Mouse (Mus musculus) cerebellum, adult 11 months (tissue): ENCODE data around the gene Bsdc1.

Experiments
- DNase-seq: peaks from one replicate; pipeline ENCODE4 v3.0.0; 2022

The Bsdc1 gene

GRCm38 (mm10) chr4:129490972-129491880 is 29.8 kb downstream of the Bsdc1 start, which contains the start of the genes Tssk3 and Fam229a:
Tssk3 (minus strand) TSS chr4:129491022.
Fam229a (plus strand) TSS chr4:129491190.
- peak; percentile 51 for DNase-seq

DNA sequence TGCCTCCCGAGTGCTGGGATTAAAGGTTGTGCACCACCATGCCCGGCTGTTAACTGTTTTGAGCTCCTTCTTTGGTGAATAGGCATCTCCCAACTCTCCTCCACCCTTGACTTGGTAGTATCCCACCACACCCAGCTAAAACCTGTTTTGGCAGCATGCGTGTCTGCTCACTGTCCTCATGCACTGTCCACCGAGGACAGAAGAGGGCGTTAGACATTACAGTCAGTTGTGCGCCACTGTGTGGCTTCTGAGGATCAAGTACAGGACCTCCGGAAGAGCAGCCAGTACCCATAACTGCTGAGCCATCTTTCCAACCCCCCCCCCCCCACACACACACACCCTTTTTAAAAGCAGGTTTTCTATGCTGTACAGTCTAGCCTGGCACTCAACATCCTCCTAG is 33.3 kb downstream of the Bsdc1 start:
- DNase-seq = no peak

- no peak for DNase-seq
Measured at GRCm38 (mm10) chr4:129495672-129496562, 34.5 kb downstream of the Bsdc1 start.

DNA sequence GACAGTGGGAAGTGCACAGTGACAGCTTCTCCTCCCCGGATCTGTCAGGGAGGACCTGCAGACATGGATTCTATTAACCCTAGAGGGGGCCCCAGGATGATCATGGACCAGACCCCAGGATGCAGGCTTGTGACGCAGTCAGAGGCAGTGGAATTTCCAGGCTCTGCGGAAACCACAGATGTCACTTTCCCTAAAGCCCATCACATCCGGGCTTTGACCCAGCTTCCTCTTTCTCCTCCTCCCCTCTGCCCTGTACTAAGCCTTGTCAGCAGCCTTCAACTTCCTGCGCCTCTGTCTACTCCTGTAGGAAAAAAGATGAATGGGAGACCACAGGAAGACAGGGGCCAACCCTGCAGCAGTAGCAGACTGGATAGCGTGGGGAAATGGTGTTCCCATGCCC is 35.2 kb downstream of the Bsdc1 start:
- no peak for DNase-seq

DNA sequence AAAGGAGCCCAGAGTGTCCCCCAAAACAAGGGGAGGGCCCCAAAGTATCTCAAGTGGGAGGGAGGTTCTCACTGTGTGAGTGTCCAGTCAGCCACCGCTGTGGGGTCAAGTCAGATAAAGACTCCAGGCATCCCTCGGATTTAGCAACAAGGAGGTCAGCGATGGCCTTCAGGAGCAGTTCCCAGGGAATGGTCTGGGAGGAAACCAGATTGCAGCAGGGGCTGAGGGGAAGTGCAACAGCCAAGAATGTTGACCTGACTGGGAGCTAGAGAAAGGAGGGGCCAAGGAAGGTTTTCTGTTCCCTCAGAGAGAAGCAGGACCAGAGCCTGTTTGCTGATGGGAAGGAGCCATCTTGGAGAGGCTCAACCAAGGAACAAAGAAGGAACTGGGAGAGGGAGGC is 37.6 kb downstream of the Bsdc1 start:
- no peak for DNase-seq

GRCm38 (mm10) chr4:129500017-129500416 is 38.6 kb downstream of the Bsdc1 start:
- DNase-seq = no peak

GRCm38 (mm10) chr4:129500607-129501566 is 39.5 kb downstream of the Bsdc1 start:
- peak; percentile 27 for DNase-seq

- DNase-seq = no peak
Measured at GRCm38 (mm10) chr4:129502327-129502888, 41.0 kb downstream of the Bsdc1 start.

GRCm38 (mm10) chr4:129502901-129503444 is 41.6 kb downstream of the Bsdc1 start:
- no peak for DNase-seq

GRCm38 (mm10) chr4:129505511-129505910 is 44.1 kb downstream of the Bsdc1 start:
- DNase-seq = no peak

DNA sequence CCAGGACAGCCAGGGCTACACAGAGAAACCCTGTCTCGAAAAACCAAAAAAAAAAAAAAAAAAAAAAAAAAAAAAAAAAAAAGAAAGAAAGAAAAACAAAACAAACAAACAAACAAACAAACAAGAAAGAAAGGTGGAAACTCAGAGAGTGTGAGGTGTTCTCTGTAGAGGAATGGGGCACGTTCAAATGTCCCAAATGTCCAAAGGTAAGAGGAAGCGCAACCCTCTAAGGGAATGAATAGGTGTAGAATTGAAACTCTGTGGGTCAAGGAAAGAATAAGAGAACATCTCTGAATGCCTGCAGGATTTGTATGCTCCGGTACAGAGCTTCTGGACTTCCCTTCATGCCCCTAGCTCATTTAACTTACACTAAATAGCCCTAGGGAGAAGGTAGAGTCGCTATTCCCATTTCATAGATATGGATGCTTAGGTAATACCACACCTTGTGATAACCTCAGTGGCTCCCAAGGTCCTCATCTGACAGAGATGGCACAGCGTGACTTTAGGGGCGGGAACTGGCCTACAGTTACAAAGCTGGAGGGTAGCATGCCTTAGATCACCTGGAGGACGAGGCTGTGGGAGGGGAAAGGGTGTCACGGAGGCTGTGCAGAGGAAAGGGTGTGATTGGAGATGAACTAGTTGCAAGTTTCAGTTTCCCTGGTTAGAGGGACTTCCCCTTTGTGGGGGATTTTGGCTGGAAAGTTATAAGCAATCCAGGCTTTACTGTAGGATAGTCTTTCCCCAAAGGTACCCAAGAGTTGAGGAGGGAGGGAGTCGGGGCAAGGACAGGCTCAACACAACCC is 46.3 kb downstream of the Bsdc1 start:
- DNase-seq = no peak

- DNase-seq = no peak
Measured at GRCm38 (mm10) chr4:129508237-129508515, 46.8 kb downstream of the Bsdc1 start.

- DNase-seq = no peak
Measured at GRCm38 (mm10) chr4:129508834-129509600, 47.6 kb downstream of the Bsdc1 start.

DNA sequence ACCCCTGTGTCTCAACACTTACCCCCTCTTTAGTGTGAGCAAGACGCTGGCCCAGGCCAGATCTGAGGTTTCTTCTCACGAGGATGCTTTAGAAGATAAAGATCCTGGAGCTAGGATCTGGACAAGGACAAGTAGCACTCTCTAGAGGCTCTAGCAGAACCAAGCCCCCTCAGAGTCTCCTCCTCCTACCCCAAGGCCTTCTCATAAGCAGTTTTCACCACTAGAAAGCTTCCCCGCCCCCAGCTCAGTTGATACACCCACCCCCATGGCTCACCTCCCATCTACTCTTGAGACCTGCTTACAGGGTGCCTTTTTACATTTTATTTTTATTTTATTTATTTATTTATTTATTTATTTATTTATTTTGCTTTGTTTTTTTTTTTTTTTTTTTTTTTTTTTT is 48.3 kb downstream of the Bsdc1 start:
- DNase-seq = no peak

- no peak for DNase-seq
Measured at GRCm38 (mm10) chr4:129510723-129511412, 49.5 kb downstream of the Bsdc1 start.

DNA sequence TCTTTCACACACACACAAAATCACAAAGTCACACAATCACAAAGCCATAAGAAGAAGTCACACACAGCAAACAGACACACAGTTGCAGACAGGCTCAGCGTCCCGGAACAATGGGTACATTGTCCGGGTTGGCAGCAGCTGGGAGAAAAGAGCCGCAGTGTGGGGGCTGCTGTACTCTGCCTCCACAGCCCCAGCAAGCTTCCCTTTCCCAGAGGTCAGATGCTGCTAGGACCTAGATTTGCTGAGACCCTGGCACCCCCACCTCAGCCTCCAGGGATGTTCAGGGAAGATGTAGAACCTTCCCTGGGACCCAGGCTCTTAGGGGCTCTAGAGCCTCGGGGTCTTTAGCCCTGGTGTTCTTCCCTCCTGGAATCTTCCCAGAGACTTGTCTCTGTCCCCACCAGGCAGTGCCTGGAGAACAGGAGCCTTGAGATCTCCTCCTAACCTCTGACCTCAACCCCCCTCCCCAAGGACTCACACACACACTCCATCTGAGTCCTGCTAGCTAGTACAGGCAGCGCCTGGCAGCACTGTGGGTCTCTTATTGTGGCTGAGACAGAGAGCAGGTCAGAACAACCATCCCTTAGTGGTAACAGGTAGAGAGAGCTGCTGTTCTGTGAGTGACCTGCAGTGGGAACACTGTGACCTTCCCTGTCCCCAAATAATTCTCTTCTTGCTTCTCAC is 50.2 kb downstream of the Bsdc1 start:
- DNase-seq = no peak

GRCm38 (mm10) chr4:129513086-129513767 is 51.8 kb downstream of the Bsdc1 start, which contains the start of gene Marcksl1:
Marcksl1 (plus strand) TSS chr4:129513581.
- DNase-seq = no peak

DNA sequence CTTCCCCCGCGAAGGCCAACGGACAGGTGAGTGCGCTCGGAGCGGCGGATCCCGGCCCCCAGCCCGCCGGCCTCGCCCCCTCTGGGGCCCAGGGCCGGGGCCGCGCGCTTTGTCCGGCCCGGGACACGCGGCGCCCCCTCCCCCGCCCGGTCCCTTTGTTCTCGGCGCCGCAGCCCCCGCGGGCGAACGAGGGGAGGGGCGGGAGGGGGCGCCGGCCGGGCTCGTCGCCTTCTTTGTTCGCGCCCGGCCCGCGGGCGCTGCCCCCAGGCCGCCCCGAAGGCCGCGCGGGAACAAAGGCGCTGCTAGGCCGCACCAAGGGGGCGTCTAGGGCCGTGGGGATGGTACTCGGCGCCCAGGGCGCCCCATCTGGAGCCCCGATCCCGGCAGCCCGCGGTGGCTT is 52.5 kb downstream of the Bsdc1 start:
- no peak for DNase-seq
